Mouse (Mus musculus) limb, embryonic 14.5 days (tissue): ENCODE results near the gene Hist1h2bg. TPM values are rescaled to one million over a fixed set of nuclear protein-coding genes. Genes with fewer than 3 reads are reported as not detected.

Experiments used
- ATAC-seq: fragments of 200-750 bp; cut with Nextera tagmentation; 2 replicates; pipeline ENCODE4 v1.8.0; 2017; ENCODE audit warnings: low read depth, moderate number of reproducible peaks, moderate TSS enrichment; ENCODE audit not compliant: low FRiP score
- DNase-seq: peaks from one replicate; pipeline ENCODE4 v3.0.0-alpha.2; 2015; ENCODE audit warnings: low spot score
- H3K27ac ChIP-seq: fragments of 300-500 bp; sonication (generic); replicated peaks from 2 replicates; pipeline ENCODE4 v1.5.1; 2014; ENCODE audit warnings: low read depth, mild to moderate bottlenecking, low read length, moderate library complexity, mixed read lengths
- H3K27me3 ChIP-seq: fragments of 300-500 bp; sonication (generic); 2 replicates; pipeline ENCODE4 v1.6.1; 2014; ENCODE audit warnings: low read length, mixed read lengths; ENCODE audit not compliant: control insufficient read depth, insufficient read depth
- H3K36me3 ChIP-seq: fragments of 300-500 bp; sonication (generic); 2 replicates; pipeline ENCODE4 v1.6.1; 2014; ENCODE audit warnings: mild to moderate bottlenecking, low read length, moderate library complexity, mixed read lengths; ENCODE audit not compliant: control insufficient read depth, insufficient read depth
- H3K4me1 ChIP-seq: fragments of 300-500 bp; sonication (generic); 2 replicates; pipeline ENCODE4 v1.6.1; 2014; ENCODE audit warnings: antibody characterized with exemption, low read length, mixed read lengths; ENCODE audit not compliant: control insufficient read depth, insufficient read depth
- H3K4me2 ChIP-seq: fragments of 300-500 bp; sonication (generic); replicated peaks from 2 replicates; pipeline ENCODE4 v1.6.1; 2014; ENCODE audit warnings: low read depth, mild to moderate bottlenecking, low read length, moderate library complexity; ENCODE audit not compliant: severe bottlenecking
- H3K4me3 ChIP-seq: fragments of 300-500 bp; sonication (generic); replicated peaks from 2 replicates; pipeline ENCODE4 v1.5.1; 2014; ENCODE audit warnings: low read length
- H3K9ac ChIP-seq: fragments of 300-500 bp; sonication (generic); 2 replicates; pipeline ENCODE4 v1.6.1; 2014; ENCODE audit warnings: mild to moderate bottlenecking, low read depth, low read length, moderate library complexity; ENCODE audit not compliant: severe bottlenecking
- H3K9me3 ChIP-seq: fragments of 300-500 bp; sonication (generic); 2 replicates; pipeline ENCODE4 v1.6.1; 2016; ENCODE audit warnings: low read length; ENCODE audit not compliant: control insufficient read depth
- POLR2A ChIP-seq: fragments of 200-500 bp; IDR thresholded peaks from 2 replicates; pipeline ENCODE4 v1.8.0; 2012; ENCODE audit warnings: inconsistent platforms, mild to moderate bottlenecking, moderate library complexity, borderline replicate concordance; ENCODE audit not compliant: insufficient read depth, insufficient read length; ENCODE audit errors: extremely low read depth
- WGBS: fragments of 180-500 bp; shearing (Covaris S2); extraction: QIAGEN DNeasy Blood & Tissue Kit; methylation state at CpG from one replicate; pipeline ENCODE4 v1.1.7; 2014; 5-methylcytosine and 5-hydroxymethylcytosine counted together
- polyA plus RNA-seq, 2 experiments: library from polyadenylated mRNA; depleted of rRNA in 1 of 2; stranded (reverse) in 1 of 2; unstranded in 1 of 2; fragments of >200 nt; fragmentation: Nextera tagmentation in 1 of 2; extraction: Ambion mirVana in 1 of 2; gene quantifications; 2 replicates each; pipeline versions ENCODE4 v1.2.1 to v1.2.3; 2012 to 2014

Hist1h2bg gene
- polyA plus RNA-seq, 2 experiments, result 6.9 to 38.9 TPM

GRCm38 (mm10) chr13:23581408-23582218 lies 10.4 kb downstream of the Hist1h2bg start, which contains the start of gene Hist1h4d:
Hist1h4d (plus strand) TSS chr13:23581598.
- ATAC-seq (peak; percentile 89), DNase-seq (peak; percentile 99)
- Histone ChIP-seq H3K36me3 (no peaks in the 10 kb centered on the region), H3K27me3 (no peaks in the 10 kb centered on the region), H3K9me3 (no peaks in the 10 kb centered on the region), H3K4me2 (peak within 1 kb of the TSS; percentile 70), H3K4me3 (peak within 1 kb of the TSS; percentile 49), H3K27ac (peak within 1 kb of the TSS; percentile 71), H3K9ac (peak within 1 kb of the TSS; percentile 66), H3K4me1 (peaks cover 25% of the 10 kb centered on the region)
- under 1% methylated on average over 42 of the region's 43 CpGs for WGBS
- peak; percentile 99; the same call in 1 of the 2 replicates for TF ChIP-seq POLR2A

- peaks cover 25% of the 10 kb centered on the region for H3K4me1 ChIP-seq
- peak overlapping the region; percentile 70 for H3K4me2 ChIP-seq
- DNase-seq, result no peak
- peak overlapping the region; percentile 66 for H3K9ac ChIP-seq
- WGBS, result 9% methylated on average over 6 of the region's 6 CpGs
- no peaks in the 10 kb centered on the region for H3K36me3 ChIP-seq
- no peaks in the 10 kb centered on the region for H3K9me3 ChIP-seq
- no peak for ATAC-seq
- no peak for TF ChIP-seq POLR2A
- peak overlapping the region; percentile 94 for H3K27ac ChIP-seq
- no peaks in the 10 kb centered on the region for H3K27me3 ChIP-seq
- peak overlapping the region; percentile 49 for H3K4me3 ChIP-seq
Observed at GRCm38 (mm10) chr13:23582219-23583056, 11.2 kb downstream of the Hist1h2bg start.

GRCm38 (mm10) chr13:23583387-23584068 lies 12.3 kb downstream of the Hist1h2bg start:
- peak overlapping the region; percentile 94 for H3K27ac ChIP-seq
- H3K9me3 ChIP-seq, result no peaks in the 10 kb centered on the region
- H3K9ac ChIP-seq, result no peak overlapping the region
- H3K4me2 ChIP-seq, result no peak overlapping the region; the same call in 1 of the 2 replicates
- 0 out of 2 replicates have a peak overlapping the region, but pooled peaks have one; percentile 49 for H3K4me3 ChIP-seq
- H3K4me1 ChIP-seq, result peaks cover 25% of the 10 kb centered on the region
- ATAC-seq, result no peak
- H3K36me3 ChIP-seq, result no peaks in the 10 kb centered on the region
- no peak for TF ChIP-seq POLR2A
- DNase-seq, result no peak
- H3K27me3 ChIP-seq, result no peaks in the 10 kb centered on the region

GRCm38 (mm10) chr13:23584331-23584730 lies 13.1 kb downstream of the Hist1h2bg start:
- Histone ChIP-seq H3K36me3 (no peaks in the 10 kb centered on the region), H3K27me3 (no peaks in the 10 kb centered on the region), H3K4me2 (peak overlapping the region; percentile 80), H3K9me3 (no peaks in the 10 kb centered on the region), H3K4me3 (peak overlapping the region; percentile 45), H3K27ac (peak overlapping the region; percentile 94), H3K4me1 (peaks cover 25% of the 10 kb centered on the region), H3K9ac (peak overlapping the region; percentile 67)
- no peak for ATAC-seq
- no peak for TF ChIP-seq POLR2A
- no peak for DNase-seq

- ATAC-seq, result no peak
- peak overlapping the region; percentile 94 for H3K27ac ChIP-seq
- peak overlapping the region; percentile 45 for H3K4me3 ChIP-seq
- no peaks in the 10 kb centered on the region for H3K27me3 ChIP-seq
- H3K9me3 ChIP-seq, result no peaks in the 10 kb centered on the region
- peak overlapping the region; percentile 80 for H3K4me2 ChIP-seq
- DNase-seq, result peak; percentile 78
- peak overlapping the region; percentile 67 for H3K9ac ChIP-seq
- H3K4me1 ChIP-seq, result peaks cover 25% of the 10 kb centered on the region
- H3K36me3 ChIP-seq, result no peaks in the 10 kb centered on the region
- under 1% methylated on average over 21 of the region's 21 CpGs for WGBS
- peak; percentile 88; the same call in 1 of the 2 replicates for TF ChIP-seq POLR2A
Observed at GRCm38 (mm10) chr13:23585029-23585441, 13.8 kb downstream of the Hist1h2bg start.
